Mouse (Mus musculus): ENCODE results near the gene Pola1. TPM values are rescaled to one million over a fixed set of nuclear protein-coding genes. Genes with fewer than 3 reads are reported as not detected.

The Pola1 gene
- polyA plus RNA-seq, 1 experiment from 2014 or later: 17.5 TPM

DNA sequence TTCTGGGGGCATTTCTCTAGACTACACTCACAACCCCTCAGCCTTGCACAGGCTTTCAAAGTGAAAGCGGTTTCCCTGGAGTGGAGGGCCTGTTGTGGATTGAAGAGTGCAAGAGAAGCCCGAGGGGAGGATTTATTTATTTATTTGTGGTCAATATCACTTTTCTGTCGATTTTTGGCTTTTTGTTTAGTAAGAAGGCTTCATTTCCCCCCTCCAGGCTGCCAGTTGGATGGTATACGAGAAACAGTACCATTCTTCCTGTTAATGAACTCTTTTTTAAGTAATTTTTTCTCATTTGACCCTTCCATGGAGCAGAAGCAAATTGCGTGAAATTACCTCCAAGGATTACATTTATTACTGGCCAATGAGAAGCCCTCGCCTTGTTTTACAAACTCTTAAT lies 332.2 kb downstream of the Pola1 start:
- H3K4me2 ChIP-seq: no peak overlapping the region
- ATAC-seq (ENCODE audit: insufficient read depth, low FRiP score, low read depth): no peak
- H3K27ac ChIP-seq: no peak overlapping the region
- WGBS: 21% methylated on average over 6 of the region's 6 CpGs
- H3K9ac ChIP-seq: no peak overlapping the region
- H3K9me3 ChIP-seq: no peaks in the 10 kb centered on the region
- no peak overlapping the region for H3K4me3 ChIP-seq (replicated peaks)
- H3K27me3 ChIP-seq (replicated peaks): peaks cover 58% of the 10 kb centered on the region
- H3K36me3 ChIP-seq: no peaks in the 10 kb centered on the region
- H3K4me1 ChIP-seq: 0 out of 2 replicates have a peak, but pooled peaks cover 2% of the 10 kb centered on the region

GRCm38 (mm10) chrX:93299046-93299626 lies 332.8 kb downstream of the Pola1 start:
- H3K9me3 ChIP-seq: no peaks in the 10 kb centered on the region
- no peaks in the 10 kb centered on the region for H3K36me3 ChIP-seq
- H3K4me2 ChIP-seq: peak overlapping the region; percentile 48
- H3K4me3 ChIP-seq (replicated peaks): peak overlapping the region; percentile 25
- H3K27me3 ChIP-seq (replicated peaks): peaks cover 63% of the 10 kb centered on the region
- 0 out of 2 replicates have a peak, but pooled peaks cover 2% of the 10 kb centered on the region for H3K4me1 ChIP-seq
- ATAC-seq (ENCODE audit: insufficient read depth, low FRiP score, low read depth): no peak
- H3K9ac ChIP-seq: no peak overlapping the region
- WGBS: 16% methylated on average over 29 of the region's 43 CpGs
- no peak overlapping the region for H3K27ac ChIP-seq

DNA sequence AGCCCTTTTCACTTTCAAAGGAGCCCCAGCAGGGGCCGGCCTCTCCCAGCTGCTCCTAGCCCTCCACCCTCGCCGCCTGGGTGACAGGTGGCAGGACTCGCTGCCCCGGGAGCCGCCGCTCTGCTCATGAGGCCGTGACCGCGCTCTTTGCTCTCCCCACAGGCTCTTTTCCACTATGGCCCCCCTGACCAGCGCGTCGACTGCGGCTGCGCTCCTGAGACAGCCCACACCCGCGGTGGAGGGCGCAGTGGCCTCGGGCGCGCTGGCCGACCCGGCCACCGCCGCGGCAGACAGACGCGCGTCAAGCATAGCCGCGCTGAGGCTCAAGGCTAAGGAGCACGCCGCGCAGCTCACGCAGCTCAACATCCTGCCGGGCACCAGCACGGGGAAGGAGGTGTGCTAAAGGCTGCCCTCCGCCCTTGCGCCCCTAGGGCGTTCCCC lies 334.9 kb downstream of the Pola1 start:
- Histone ChIP-seq H3K4me3 (replicated peaks) (peak overlapping the region; percentile 21), H3K9ac (no peak overlapping the region), H3K27me3 (replicated peaks) (peaks cover 76% of the 10 kb centered on the region), H3K36me3 (no peaks in the 10 kb centered on the region), H3K27ac (no peak overlapping the region), H3K4me2 (peak overlapping the region; percentile 44), H3K9me3 (no peaks in the 10 kb centered on the region), H3K4me1 (0 out of 2 replicates have a peak, but pooled peaks cover 2% of the 10 kb centered on the region)
- 15% methylated on average over 38 of the region's 40 CpGs for WGBS
- no peak for ATAC-seq (ENCODE audit: insufficient read depth, low FRiP score, low read depth)

DNA sequence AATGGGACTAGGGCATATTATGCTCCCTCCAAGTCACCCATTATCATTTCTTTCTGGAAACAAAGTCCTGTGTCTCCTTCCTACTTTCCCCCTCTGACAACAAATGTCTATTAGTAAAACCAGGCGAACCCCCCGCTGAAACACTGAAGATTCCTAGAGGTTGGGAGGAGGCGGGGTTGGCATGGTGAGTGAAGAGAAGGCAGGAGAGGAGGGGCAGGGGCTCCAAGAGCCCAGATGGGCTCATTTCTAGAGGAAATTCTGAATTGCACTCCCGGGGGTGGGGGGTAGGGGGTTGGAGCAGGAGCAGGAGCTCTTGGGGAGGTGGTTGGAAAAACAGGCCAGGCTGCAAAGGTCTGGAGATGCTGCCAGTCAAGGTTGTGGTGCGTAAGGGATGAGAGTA lies 336.1 kb downstream of the Pola1 start:
- Histone ChIP-seq H3K4me2 (no peak overlapping the region), H3K27me3 (replicated peaks) (peaks cover 73% of the 10 kb centered on the region), H3K9ac (no peak overlapping the region), H3K4me3 (replicated peaks) (no peak overlapping the region), H3K4me1 (0 out of 2 replicates have a peak, but pooled peaks cover 2% of the 10 kb centered on the region), H3K9me3 (no peaks in the 10 kb centered on the region), H3K36me3 (no peaks in the 10 kb centered on the region), H3K27ac (no peak overlapping the region)
- ATAC-seq (ENCODE audit: insufficient read depth, low FRiP score, low read depth): no peak
- WGBS: 14% methylated on average over 5 of the region's 5 CpGs

- 26% methylated on average over 25 of the region's 25 CpGs for WGBS
- H3K4me3 ChIP-seq (replicated peaks): no peak overlapping the region
- H3K4me2 ChIP-seq: no peak overlapping the region
- no peaks in the 10 kb centered on the region for H3K9me3 ChIP-seq
- no peaks in the 10 kb centered on the region for H3K36me3 ChIP-seq
- ATAC-seq (ENCODE audit: insufficient read depth, low FRiP score, low read depth): no peak
- H3K9ac ChIP-seq: no peak overlapping the region
- peaks cover 70% of the 10 kb centered on the region for H3K27me3 ChIP-seq (replicated peaks)
- H3K4me1 ChIP-seq: 0 out of 2 replicates have a peak, but pooled peaks cover 2% of the 10 kb centered on the region
- no peak overlapping the region for H3K27ac ChIP-seq
Measured at GRCm38 (mm10) chrX:93294736-93295490, 337.0 kb downstream of the Pola1 start.

GRCm38 (mm10) chrX:93292031-93292430 lies 339.9 kb downstream of the Pola1 start:
- WGBS: 19% methylated on average over 6 of the region's 6 CpGs
- H3K27me3 ChIP-seq (replicated peaks): peaks cover 74% of the 10 kb centered on the region

GRCm38 (mm10) chrX:93289851-93290380 lies 342.0 kb downstream of the Pola1 start:
- Histone ChIP-seq H3K9me3 (no peaks in the 10 kb centered on the region), H3K4me3 (replicated peaks) (no peak overlapping the region), H3K27ac (no peak overlapping the region), H3K36me3 (no peaks in the 10 kb centered on the region), H3K9ac (no peak overlapping the region), H3K27me3 (replicated peaks) (peaks cover 82% of the 10 kb centered on the region), H3K4me1 (peaks cover 8% of the 10 kb centered on the region), H3K4me2 (no peak overlapping the region)
- no peak for ATAC-seq (ENCODE audit: insufficient read depth, low FRiP score, low read depth)
- WGBS: 14% methylated on average over 12 of the region's 12 CpGs

More at GRCm38 (mm10) chrX:93292031-93292430, 339.9 kb downstream of the Pola1 start:
- Histone ChIP-seq H3K9me3 (no peaks in the 10 kb centered on the region), H3K27ac (no peak overlapping the region), H3K36me3 (no peaks in the 10 kb centered on the region), H3K4me3 (replicated peaks) (no peak overlapping the region), H3K9ac (no peak overlapping the region), H3K4me1 (peaks cover 9% of the 10 kb centered on the region; the same call in 1 of the 2 replicates), H3K4me2 (no peak overlapping the region)
- ATAC-seq (ENCODE audit: insufficient read depth, low FRiP score, low read depth): no peak

- H3K27ac ChIP-seq: no peak overlapping the region
- H3K4me2 ChIP-seq: peak overlapping the region; percentile 54
- peak overlapping the region; percentile 28 for H3K4me3 ChIP-seq (replicated peaks)
- no peak for ATAC-seq (ENCODE audit: insufficient read depth, low FRiP score, low read depth)
- H3K4me1 ChIP-seq: peaks cover 8% of the 10 kb centered on the region
- no peak overlapping the region for H3K9ac ChIP-seq
- no peaks in the 10 kb centered on the region for H3K9me3 ChIP-seq
- WGBS: 6% methylated on average over 37 of the region's 37 CpGs
- no peaks in the 10 kb centered on the region for H3K36me3 ChIP-seq
- H3K27me3 ChIP-seq (replicated peaks): peaks cover 81% of the 10 kb centered on the region
Measured at GRCm38 (mm10) chrX:93289076-93289475, 342.9 kb downstream of the Pola1 start.

- no peaks in the 10 kb centered on the region for H3K9me3 ChIP-seq
- peaks cover 8% of the 10 kb centered on the region for H3K4me1 ChIP-seq
- WGBS: 21% methylated on average over 28 of the region's 37 CpGs
- no peak overlapping the region for H3K27ac ChIP-seq
- H3K4me2 ChIP-seq: peak overlapping the region; percentile 54
- H3K36me3 ChIP-seq: no peaks in the 10 kb centered on the region
- H3K9ac ChIP-seq: no peak overlapping the region
- H3K4me3 ChIP-seq (replicated peaks): peak overlapping the region; percentile 28
- H3K27me3 ChIP-seq (replicated peaks): peaks cover 76% of the 10 kb centered on the region
- no peak for ATAC-seq (ENCODE audit: insufficient read depth, low FRiP score, low read depth)
Measured at GRCm38 (mm10) chrX:93288339-93288738, 343.6 kb downstream of the Pola1 start.

DNA sequence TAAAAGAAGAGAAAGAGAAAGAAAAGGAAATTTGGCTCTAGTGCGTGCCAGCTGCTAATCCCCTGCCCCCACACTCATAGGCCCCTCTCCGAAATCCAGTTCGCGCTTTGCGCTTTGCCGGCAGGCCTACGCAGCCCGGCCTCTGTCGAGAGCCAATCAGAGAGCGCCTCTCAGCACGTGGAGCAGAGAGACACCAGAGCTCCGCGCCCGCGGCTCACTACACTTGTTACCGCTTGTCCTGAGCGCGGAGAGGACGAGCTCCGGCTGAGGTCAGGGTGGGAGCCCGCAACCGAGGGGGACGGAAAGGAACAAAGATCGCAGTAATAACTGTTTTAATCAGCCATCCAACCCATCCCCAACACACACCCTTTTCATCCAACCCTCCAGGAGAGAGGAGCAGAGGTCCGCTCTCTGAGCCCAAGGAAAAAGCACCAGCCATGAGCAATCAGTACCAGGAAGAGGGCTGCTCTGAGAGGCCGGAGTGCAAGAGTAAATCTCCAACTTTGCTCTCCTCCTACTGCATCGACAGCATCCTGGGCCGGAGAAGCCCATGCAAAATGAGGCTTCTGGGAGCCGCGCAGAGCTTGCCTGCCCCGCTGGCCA lies 345.6 kb downstream of the Pola1 start, which contains the start of gene Arx:
Gene Arx, plus strand, starts transcription at position 155 of the 603 bp plus-strand sequence.
- H3K9me3 ChIP-seq: no peaks in the 10 kb centered on the region
- peaks cover 8% of the 10 kb centered on the region for H3K4me1 ChIP-seq
- WGBS: 17% methylated on average over 31 of the region's 31 CpGs
- ATAC-seq (ENCODE audit: insufficient read depth, low FRiP score, low read depth): peak; percentile 89
- H3K4me3 ChIP-seq (replicated peaks): no peak within 1 kb of the TSS
- H3K4me2 ChIP-seq: peak within 1 kb of the TSS; percentile 16; the same call in 1 of the 2 replicates
- no peaks in the 10 kb centered on the region for H3K36me3 ChIP-seq
- no peak within 1 kb of the TSS for H3K9ac ChIP-seq
- peaks cover 72% of the 10 kb centered on the region for H3K27me3 ChIP-seq (replicated peaks)
- no peak within 1 kb of the TSS for H3K27ac ChIP-seq

DNA sequence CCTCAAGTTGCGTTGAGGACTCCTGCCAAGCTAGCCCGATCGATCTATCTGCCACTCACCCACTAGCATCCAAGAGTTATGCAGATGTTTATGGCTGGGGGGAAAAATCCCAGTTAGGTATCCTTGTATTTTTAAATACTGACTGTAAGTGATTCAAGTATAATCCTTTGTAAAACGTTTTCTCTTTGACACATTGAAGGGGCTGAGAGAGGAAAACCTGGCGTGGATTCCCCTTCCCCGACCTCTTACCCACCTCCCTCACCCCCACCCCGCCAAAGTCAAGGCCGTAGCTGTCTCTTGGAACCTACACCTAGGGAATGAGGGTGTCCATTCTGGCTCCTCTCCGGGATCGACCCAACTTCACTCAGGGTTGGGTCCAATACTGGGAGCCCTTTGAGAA lies 346.9 kb downstream of the Pola1 start:
- no peak overlapping the region for H3K4me2 ChIP-seq
- H3K36me3 ChIP-seq: no peaks in the 10 kb centered on the region
- no peak overlapping the region for H3K4me3 ChIP-seq (replicated peaks)
- no peaks in the 10 kb centered on the region for H3K9me3 ChIP-seq
- no peak overlapping the region for H3K27ac ChIP-seq
- H3K9ac ChIP-seq: no peak overlapping the region
- peaks cover 8% of the 10 kb centered on the region for H3K4me1 ChIP-seq
- WGBS: 15% methylated on average over 10 of the region's 10 CpGs
- peaks cover 72% of the 10 kb centered on the region for H3K27me3 ChIP-seq (replicated peaks)
- ATAC-seq (ENCODE audit: insufficient read depth, low FRiP score, low read depth): no peak

Measured in stomach, embryonic 15.5 days (tissue).